Comparison of ENCODE assay signal across 9 mouse cellular contexts in genomic region chr5:142962444-142962961, GRCm38 (mm10). TPM values are rescaled to one million over a fixed set of nuclear protein-coding genes. Genes with fewer than 3 reads are reported as not detected.
DNase-seq lines count a peak whose midpoint lies in the region; ATAC-seq lines count a peak whose summit lies in the region.
"Had no signal": no experiment of that assay in that cellular context is flagged by ENCODE, and none has a peak within 500 bp of the region (broad histone marks: within the 10 kb centered on the region; RNA-seq: fewer than 3 reads in every experiment).

No protein-coding gene starts in this region.

- peaks cover 52% of the 10 kb centered on the region for H3K4me1 ChIP-seq in forebrain, embryonic 15.5 days
- peaks cover 34% of the 10 kb centered on the region for H3K4me1 ChIP-seq in limb, embryonic 12.5 days (replicated peaks)
- peaks cover 25% of the 10 kb centered on the region for H3K4me1 ChIP-seq in neural tube, embryonic 14.5 days (ENCODE audit: control insufficient read depth, insufficient read depth, low read length)

- H3K4me3 ChIP-seq in forebrain, embryonic 15.5 days: peak overlapping the region; percentile 95
- H3K4me3 ChIP-seq in limb, embryonic 12.5 days (replicated peaks): peak overlapping the region; percentile 99
- H3K4me3 ChIP-seq in neural tube, embryonic 14.5 days (ENCODE audit: low read depth, low read length): peak overlapping the region; percentile 97

- peak overlapping the region; percentile 73 for H3K4me2 ChIP-seq in forebrain, embryonic 15.5 days (replicated peaks)
- H3K4me2 ChIP-seq in limb, embryonic 12.5 days: peak overlapping the region; percentile 98
- peak overlapping the region; percentile 90 for H3K4me2 ChIP-seq in neural tube, embryonic 14.5 days (ENCODE audit: low read depth, low read length)

- 0 out of 2 replicates have a peak, but pooled peaks have one; percentile 7 for ATAC-seq in forebrain, embryonic 15.5 days (replicated peaks)
- no peak for ATAC-seq in limb, embryonic 12.5 days (ENCODE audit: insufficient number of reproducible peaks, insufficient read depth, low FRiP score, low TSS enrichment, low read depth)
- no peak; the same call in 1 of the 2 replicates for ATAC-seq in neural tube, embryonic 14.5 days (ENCODE audit: low read depth)
- no peak for ATAC-seq in megakaryocyte-erythroid progenitor cell, adult 5-6 weeks (replicated peaks; ENCODE audit: low FRiP score, low TSS enrichment, poor library complexity, severe bottlenecking)

- no peaks in the 10 kb centered on the region for H3K27me3 ChIP-seq in forebrain, embryonic 15.5 days
- no peaks in the 10 kb centered on the region for H3K27me3 ChIP-seq in limb, embryonic 12.5 days
- no peaks in the 10 kb centered on the region for H3K27me3 ChIP-seq in neural tube, embryonic 14.5 days (ENCODE audit: control insufficient read depth, insufficient read depth, low read length)

- peak overlapping the region; percentile 97 for H3K9ac ChIP-seq in forebrain, embryonic 15.5 days (replicated peaks)
- H3K9ac ChIP-seq in limb, embryonic 12.5 days (replicated peaks): peak overlapping the region; percentile 100
- peak overlapping the region; percentile 100 for H3K9ac ChIP-seq in neural tube, embryonic 14.5 days (replicated peaks; ENCODE audit: low read depth, low read length)

- peak overlapping the region; percentile 95 for H3K27ac ChIP-seq in forebrain, embryonic 15.5 days (replicated peaks)
- peak overlapping the region; percentile 98 for H3K27ac ChIP-seq in limb, embryonic 12.5 days
- peak overlapping the region; percentile 97 for H3K27ac ChIP-seq in neural tube, embryonic 14.5 days (ENCODE audit: low read depth, low read length)

- 0% methylated on average over 11 of the region's 11 CpGs for WGBS in forebrain, embryonic 15.5 days
- 1% methylated on average over 11 of the region's 11 CpGs for WGBS in limb, embryonic 12.5 days
- WGBS in neural tube, embryonic 14.5 days: 1% methylated on average over 11 of the region's 11 CpGs

- H3K36me3 ChIP-seq in forebrain, embryonic 15.5 days: peaks cover 4% of the 10 kb centered on the region; the same call in 1 of the 2 replicates
- peaks cover 32% of the 10 kb centered on the region for H3K36me3 ChIP-seq in limb, embryonic 12.5 days
- H3K36me3 ChIP-seq in neural tube, embryonic 14.5 days (ENCODE audit: control insufficient read depth, insufficient read depth, low read length): no peaks in the 10 kb centered on the region

- no peaks in the 10 kb centered on the region for H3K9me3 ChIP-seq in forebrain, embryonic 15.5 days
- no peaks in the 10 kb centered on the region for H3K9me3 ChIP-seq in limb, embryonic 12.5 days
- no peaks in the 10 kb centered on the region for H3K9me3 ChIP-seq in neural tube, embryonic 14.5 days (ENCODE audit: control insufficient read depth, low read length)

- peak; percentile 33 for DNase-seq in urinary bladder, postnatal 14 days (ENCODE audit: low spot score)
- DNase-seq in urinary bladder, postnatal 36 days (ENCODE audit: low spot score in 2 of 2): no peak
- DNase-seq in layer of hippocampus, postnatal 10 days (ENCODE audit: low spot score in 2 of 2): no peak
- DNase-seq in thymus, postnatal 10 days (ENCODE audit: low spot score in 2 of 2): no peak

RNA-seq across cellular contexts. Expression of gene Fscn1, which starts 2.4 kb away (rescaled TPM):
- polyA plus RNA-seq in forebrain, embryonic 15.5 days (2015; fragmentation: Nextera tagmentation; extraction: Ambion mirVana): 521 and 538 TPM in 2 replicates
- 576 and 587 TPM in 2 replicates for polyA plus RNA-seq in limb, embryonic 12.5 days (2016; fragmentation: Nextera tagmentation; extraction: Ambion mirVana)
- polyA plus RNA-seq in neural tube, embryonic 14.5 days (2014; fragmentation: Nextera tagmentation; extraction: Ambion mirVana): 428 and 502 TPM in 2 replicates
- 0.17 TPM in 1 of 2 replicates, not detected in the other for total RNA-seq in megakaryocyte-erythroid progenitor cell, adult 5-6 weeks (2014; fragmentation: Nextera tagmentation)
- 0.11 TPM in 1 of 2 replicates, not detected in the other for total RNA-seq in megakaryocyte-erythroid progenitor cell, adult 5-6 weeks (2017)
- total RNA-seq in layer of hippocampus, postnatal 10 days (2021): 100 to 1,000 TPM; 420 to 424 TPM
- total RNA-seq: neutrophil, adult 5-6 weeks had no signal

RNA-seq across cellular contexts. Expression of gene Actb, which starts 55.9 kb away (rescaled TPM):
- polyA plus RNA-seq in forebrain, embryonic 15.5 days (2015; fragmentation: Nextera tagmentation; extraction: Ambion mirVana): 16,767 and 16,970 TPM in 2 replicates
- polyA plus RNA-seq in limb, embryonic 12.5 days (2016; fragmentation: Nextera tagmentation; extraction: Ambion mirVana): 12,553 and 13,538 TPM in 2 replicates
- 12,012 and 12,961 TPM in 2 replicates for polyA plus RNA-seq in neural tube, embryonic 14.5 days (2014; fragmentation: Nextera tagmentation; extraction: Ambion mirVana)
- 1,959 and 3,523 TPM in 2 replicates for total RNA-seq in megakaryocyte-erythroid progenitor cell, adult 5-6 weeks (2014; fragmentation: Nextera tagmentation)
- total RNA-seq in megakaryocyte-erythroid progenitor cell, adult 5-6 weeks (2017): 1,717 and 2,932 TPM in 2 replicates
- 1,000 to 10,000 TPM; 4,137 to 4,167 TPM for total RNA-seq in layer of hippocampus, postnatal 10 days (2021)
